ENCODE assay signal across 19 mouse cellular contexts in the genomic region with DNA sequence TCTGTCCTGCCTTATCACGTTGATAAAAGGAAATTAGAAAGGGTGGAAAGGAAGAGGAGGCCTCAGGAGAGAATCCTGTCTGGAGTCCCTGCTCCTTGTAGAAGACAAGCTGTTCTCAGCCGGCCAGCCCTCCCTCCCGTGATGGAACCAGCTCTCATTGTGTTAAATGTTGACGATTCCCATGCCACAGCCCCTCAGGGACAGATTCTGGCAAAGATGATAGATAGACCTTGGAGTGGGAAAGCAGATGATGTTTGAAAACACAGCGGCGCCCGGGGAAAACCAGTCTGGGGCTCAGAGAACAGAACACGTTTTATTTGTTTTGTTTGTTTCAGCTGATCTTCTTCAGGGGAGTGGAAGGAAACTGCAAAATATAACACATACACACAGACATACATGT.
DNase-seq lines count a peak whose midpoint lies in the region; ATAC-seq lines count a peak whose summit lies in the region.
"Had no signal": no experiment of that assay in that cellular context is flagged by ENCODE, and none has a peak within 500 bp of the region (broad histone marks: within the 10 kb centered on the region; RNA-seq: fewer than 3 reads in every experiment).

No protein-coding gene starts in this region.

- peak; percentile 19 for DNase-seq in adrenal gland, postnatal 10 days
- DNase-seq in adrenal gland, adult 8-10 months: no peak
- DNase-seq in hindbrain, embryonic 11.5 days (ENCODE audit: low spot score): peak; percentile 45
- no peak for DNase-seq in hindbrain, embryonic 10.5 days (ENCODE audit: low spot score)
- DNase-seq in neural tube, embryonic 10.5 days (ENCODE audit: extremely low spot score, low spot score): no peak
- DNase-seq in urinary bladder, postnatal 25 days (ENCODE audit: low spot score): no peak
- DNase-seq in liver: no peak
- DNase-seq: cerebellum, adult 9-11 months; gastrocnemius, postnatal 25 days; kidney, adult 8-10 months; layer of hippocampus, postnatal 36 days; right cerebral cortex, postnatal 25 days; thymus, adult 18-20 months; thymus, postnatal 4 days had no signal

- WGBS in hindbrain, embryonic 11.5 days: 46% methylated on average over 8 of the region's 8 CpGs
- WGBS in hindbrain, embryonic 10.5 days: 58% methylated on average over 8 of the region's 8 CpGs
- 38% methylated on average over 8 of the region's 8 CpGs for WGBS in neural tube, embryonic 12.5 days

- H3K4me2 ChIP-seq in hindbrain, embryonic 11.5 days (replicated peaks; ENCODE audit: low read depth, low read length): no peak overlapping the region
- 0 out of 2 replicates have a peak overlapping the region, but pooled peaks have one; percentile 6 for H3K4me2 ChIP-seq in neural tube, embryonic 12.5 days (replicated peaks)
- H3K4me2 ChIP-seq: limb, embryonic 15.5 days had no signal

- H3K9me3 ChIP-seq in hindbrain, embryonic 11.5 days (ENCODE audit: control insufficient read depth, low read length): no peaks in the 10 kb centered on the region
- H3K9me3 ChIP-seq in hindbrain, embryonic 10.5 days: no peaks in the 10 kb centered on the region
- H3K9me3 ChIP-seq in neural tube, embryonic 12.5 days: no peaks in the 10 kb centered on the region
- H3K9me3 ChIP-seq: limb, embryonic 15.5 days had no signal

- H3K4me3 ChIP-seq in hindbrain, embryonic 11.5 days (ENCODE audit: low read depth, low read length): no peak overlapping the region
- no peak overlapping the region for H3K4me3 ChIP-seq in hindbrain, embryonic 10.5 days
- H3K4me3 ChIP-seq in neural tube, embryonic 12.5 days: no peak overlapping the region
- H3K4me3 ChIP-seq: layer of hippocampus, adult 2 months; limb, embryonic 15.5 days had no signal

- no peak for ATAC-seq in hindbrain, embryonic 11.5 days (ENCODE audit: low FRiP score)
- no peak for ATAC-seq in neural tube, embryonic 12.5 days (ENCODE audit: low FRiP score, low read depth)
- ATAC-seq: lung, postnatal 0 days; Patski had no signal

- H3K4me1 ChIP-seq in hindbrain, embryonic 11.5 days (replicated peaks; ENCODE audit: control insufficient read depth, insufficient read depth, low read length): no peaks in the 10 kb centered on the region
- peaks cover 10% of the 10 kb centered on the region for H3K4me1 ChIP-seq in hindbrain, embryonic 10.5 days (replicated peaks)
- peaks cover 5% of the 10 kb centered on the region for H3K4me1 ChIP-seq in neural tube, embryonic 12.5 days
- H3K4me1 ChIP-seq: limb, embryonic 15.5 days had no signal

- H3K9ac ChIP-seq in hindbrain, embryonic 11.5 days (ENCODE audit: low read depth, low read length): no peak overlapping the region
- no peak overlapping the region for H3K9ac ChIP-seq in neural tube, embryonic 12.5 days
- H3K9ac ChIP-seq: limb, embryonic 15.5 days had no signal

- 0 out of 2 replicates have a peak overlapping the region, but pooled peaks have one; percentile 7 for H3K27ac ChIP-seq in hindbrain, embryonic 11.5 days (ENCODE audit: low read depth, low read length)
- H3K27ac ChIP-seq in hindbrain, embryonic 10.5 days: no peak overlapping the region
- H3K27ac ChIP-seq in neural tube, embryonic 12.5 days: no peak overlapping the region
- H3K27ac ChIP-seq: layer of hippocampus, adult 2 months; limb, embryonic 15.5 days had no signal

- no peaks in the 10 kb centered on the region for H3K27me3 ChIP-seq in hindbrain, embryonic 11.5 days (ENCODE audit: control insufficient read depth, insufficient read depth, low read length)
- no peaks in the 10 kb centered on the region; the same call in none of the 2 replicates for H3K27me3 ChIP-seq in hindbrain, embryonic 10.5 days (ENCODE audit: insufficient read depth, poor library complexity, severe bottlenecking)
- H3K27me3 ChIP-seq in neural tube, embryonic 12.5 days (replicated peaks): no peaks in the 10 kb centered on the region
- H3K27me3 ChIP-seq: limb, embryonic 15.5 days had no signal

- no peaks in the 10 kb centered on the region for H3K36me3 ChIP-seq in hindbrain, embryonic 11.5 days (ENCODE audit: control insufficient read depth, insufficient read depth, low read length)
- H3K36me3 ChIP-seq in hindbrain, embryonic 10.5 days: no peaks in the 10 kb centered on the region
- no peaks in the 10 kb centered on the region for H3K36me3 ChIP-seq in neural tube, embryonic 12.5 days
- H3K36me3 ChIP-seq: limb, embryonic 15.5 days had no signal

Comparison
In these comparisons a context has a peak if more than half of its experiments do, and no peak if none do; other contexts are left out.
1. DNase-seq: peak in adrenal gland, postnatal 10 days (single experiment) and hindbrain, embryonic 11.5 days (single experiment); none in adrenal gland, adult 8-10 months (single experiment), hindbrain, embryonic 10.5 days (single experiment), neural tube, embryonic 10.5 days (single experiment), urinary bladder, postnatal 25 days (single experiment) and liver (single experiment).